Mouse (Mus musculus) intestine, embryonic 15.5 days (tissue): ENCODE results near the gene Lins1. TPM values are rescaled to one million over a fixed set of nuclear protein-coding genes. Genes with fewer than 3 reads are reported as not detected.

Experiments used
- polyA plus RNA-seq: library from polyadenylated mRNA; unstranded; fragments of >200 nt; fragmentation: Nextera tagmentation; extraction: Ambion mirVana; gene quantifications from 2 replicates; pipeline ENCODE4 v1.2.1, GENCODE M21; 2015

Lins1 gene
- polyA plus RNA-seq, 1 experiment from 2014 or later: 12.6 TPM

Other genes starting within 250 kb of the Lins1 start
- gene Asb7, start 293 bp upstream of the Lins1 start, polyA plus RNA-seq: 11.9 and 12.5 TPM in 2 replicates
- 1.7 and 1.8 TPM in 2 replicates for gene Cers3, start 53.6 kb downstream of the Lins1 start, polyA plus RNA-seq
- gene Adamts17, start 149.8 kb downstream of the Lins1 start, polyA plus RNA-seq: 3.3 and 4.2 TPM in 2 replicates